ENCODE assay signal across 22 mouse cellular contexts in genomic region chr3:20108881-20109280, GRCm38 (mm10). TPM values are rescaled to one million over a fixed set of nuclear protein-coding genes. Genes with fewer than 3 reads are reported as not detected.
DNase-seq lines count a peak whose midpoint lies in the region; ATAC-seq and TF ChIP-seq lines count a peak whose summit lies in the region.
"Had no signal": no experiment of that assay in that cellular context is flagged by ENCODE, and none has a peak within 500 bp of the region (broad histone marks: within the 10 kb centered on the region; RNA-seq: fewer than 3 reads in every experiment).

No protein-coding gene starts in this region.

- no peak overlapping the region for H3K4me3 ChIP-seq in forebrain, postnatal 0 days (ENCODE audit: low read depth, low read length)
- H3K4me3 ChIP-seq in forebrain, embryonic 10.5 days = no peak overlapping the region
- H3K4me3 ChIP-seq: embryonic facial prominence, embryonic 13.5 days; embryonic facial prominence, embryonic 15.5 days; erythroblast, embryonic 14.5 days; forebrain, embryonic 12.5 days; forebrain, embryonic 15.5 days had no signal

- no peaks in the 10 kb centered on the region for H3K4me1 ChIP-seq in forebrain, postnatal 0 days (ENCODE audit: insufficient read depth)
- no peaks in the 10 kb centered on the region for H3K4me1 ChIP-seq in forebrain, embryonic 10.5 days
- H3K4me1 ChIP-seq: embryonic facial prominence, embryonic 13.5 days; embryonic facial prominence, embryonic 15.5 days; forebrain, embryonic 12.5 days; forebrain, embryonic 15.5 days had no signal

- H3K27ac ChIP-seq in forebrain, postnatal 0 days (ENCODE audit: low read depth, low read length) = no peak overlapping the region
- H3K27ac ChIP-seq in forebrain, embryonic 10.5 days = no peak overlapping the region
- H3K27ac ChIP-seq: embryonic facial prominence, embryonic 13.5 days; embryonic facial prominence, embryonic 15.5 days; forebrain, embryonic 12.5 days; forebrain, embryonic 15.5 days had no signal

- 51% methylated on average over 5 of the region's 5 CpGs for WGBS in forebrain, postnatal 0 days
- 98% methylated on average over 5 of the region's 5 CpGs for WGBS in forebrain, embryonic 10.5 days

- H3K9ac ChIP-seq in forebrain, postnatal 0 days = no peak overlapping the region
- H3K9ac ChIP-seq: embryonic facial prominence, embryonic 13.5 days; embryonic facial prominence, embryonic 15.5 days; forebrain, embryonic 12.5 days; forebrain, embryonic 15.5 days had no signal

- H3K36me3 ChIP-seq in forebrain, postnatal 0 days (ENCODE audit: insufficient read depth) = peaks cover 15% of the 10 kb centered on the region
- H3K36me3 ChIP-seq in forebrain, embryonic 10.5 days (replicated peaks) = peaks cover 38% of the 10 kb centered on the region

- DNase-seq in forebrain, postnatal 0 days = peak; percentile 14
- DNase-seq in forebrain, embryonic 10.5 days (ENCODE audit: extremely low spot score, low spot score) = no peak
- peak; percentile 54 for DNase-seq in Muller cell, postnatal 12 days (ENCODE audit: inconsistent ontology term)
- peak; percentile 22 for DNase-seq in brain, embryonic 14.5 days (ENCODE audit: low read depth)
- no peak for DNase-seq in urinary bladder, postnatal 36 days (ENCODE audit: low spot score in 2 of 2)
- DNase-seq: adrenal gland, adult 8-10 months; adrenal gland, postnatal 14 days; adrenal gland, postnatal 36 days; cerebellum, adult 11 months; cerebellum, adult 18-20 months; cerebellum, adult 8-10 months; cerebellum, adult 9-11 months; cerebellum, postnatal 14 days; cerebellum, postnatal 36 days; embryo, embryonic 11 days had no signal

- H3K27me3 ChIP-seq in forebrain, postnatal 0 days (ENCODE audit: insufficient read depth, low read length) = no peaks in the 10 kb centered on the region
- no peaks in the 10 kb centered on the region for H3K27me3 ChIP-seq in forebrain, embryonic 10.5 days (ENCODE audit: poor library complexity, severe bottlenecking)
- H3K27me3 ChIP-seq: embryonic facial prominence, embryonic 13.5 days; embryonic facial prominence, embryonic 15.5 days; forebrain, embryonic 12.5 days; forebrain, embryonic 15.5 days; Patski had no signal

- TF ChIP-seq POLR2A in brain, embryonic 14.5 days (IDR thresholded peaks at IDR 0.05; ENCODE audit: borderline replicate concordance, extremely low read depth, insufficient read depth, insufficient read length, poor library complexity, severe bottlenecking) = no peak

- no peak for ATAC-seq in forebrain, postnatal 0 days
- ATAC-seq: activated CD4-positive, CD25-positive, alpha-beta regulatory T cell, adult 4 months; forebrain, embryonic 15.5 days; Patski had no signal

- H3K9me3 ChIP-seq in forebrain, postnatal 0 days (ENCODE audit: low read length) = no peaks in the 10 kb centered on the region
- H3K9me3 ChIP-seq in forebrain, embryonic 10.5 days = no peaks in the 10 kb centered on the region
- H3K9me3 ChIP-seq: embryonic facial prominence, embryonic 13.5 days; embryonic facial prominence, embryonic 15.5 days; forebrain, embryonic 12.5 days; forebrain, embryonic 15.5 days had no signal

- no peak for TF ChIP-seq CTCF in forebrain, postnatal 0 days (IDR thresholded peaks at IDR 0.05; ENCODE audit: low read depth)
- no peak for TF ChIP-seq CTCF in brain, embryonic 14.5 days (IDR thresholded peaks at IDR 0.05; ENCODE audit: borderline replicate concordance, extremely low read depth, insufficient read depth, insufficient read length)

- no peak overlapping the region for H3K4me2 ChIP-seq in forebrain, postnatal 0 days (ENCODE audit: low read depth)
- H3K4me2 ChIP-seq: embryonic facial prominence, embryonic 13.5 days; embryonic facial prominence, embryonic 15.5 days; forebrain, embryonic 12.5 days; forebrain, embryonic 15.5 days had no signal

RNA-seq across cellular contexts. Expression of gene Gyg, which starts 46.2 kb away (rescaled TPM):
- 27.2 and 35.9 TPM in 2 replicates for total RNA-seq in forebrain, postnatal 0 days (2014; rRNA removed)
- 65.9 and 69.3 TPM in 2 replicates for polyA plus RNA-seq in forebrain, postnatal 0 days (2015; fragmentation: Nextera tagmentation; extraction: Ambion mirVana)
- 38.6 and 47.0 TPM in 2 replicates for polyA plus RNA-seq in forebrain, embryonic 10.5 days (2016; fragmentation: Nextera tagmentation; extraction: Ambion mirVana)
- 20.4 and 28.5 TPM in 2 replicates for polyA plus RNA-seq in brain, embryonic 14.5 days (2012; rRNA removed)

RNA-seq across cellular contexts. Expression of gene Hltf, which starts 51.3 kb away (rescaled TPM):
- total RNA-seq in forebrain, postnatal 0 days (2014; rRNA removed) = 16.2 and 18.2 TPM in 2 replicates
- 8.0 and 8.8 TPM in 2 replicates for polyA plus RNA-seq in forebrain, postnatal 0 days (2015; fragmentation: Nextera tagmentation; extraction: Ambion mirVana)
- 19.7 and 21.4 TPM in 2 replicates for polyA plus RNA-seq in forebrain, embryonic 10.5 days (2016; fragmentation: Nextera tagmentation; extraction: Ambion mirVana)
- polyA plus RNA-seq in brain, embryonic 14.5 days (2012; rRNA removed) = 15.6 and 16.6 TPM in 2 replicates

Comparison
In these comparisons a context has a peak if more than half of its experiments do, and no peak if none do; other contexts are left out.
1. DNase-seq: peak in forebrain, postnatal 0 days (single experiment), Muller cell, postnatal 12 days (single experiment) and brain, embryonic 14.5 days (single experiment); none in forebrain, embryonic 10.5 days (single experiment) and urinary bladder, postnatal 36 days (0 of 2).